Mouse (Mus musculus) neural tube, embryonic 12.5 days (tissue): ENCODE data around the gene Dnmt3l. TPM values are rescaled to one million over a fixed set of nuclear protein-coding genes. Genes with fewer than 3 reads are reported as not detected.
"Not testable (repeated sequence)": the region's sequence is repeated elsewhere in the genome, so short reads cannot be mapped to it uniquely, and the experiment has no call there.

Source experiments
- ATAC-seq: fragments of 200-750 bp; cut with Nextera tagmentation; 2 replicates; pipeline ENCODE4 v1.8.0; 2017; ENCODE audit warnings: low read depth, mild to moderate bottlenecking, moderate TSS enrichment, moderate library complexity; ENCODE audit not compliant: low FRiP score
- H3K27ac ChIP-seq: fragments of 300-500 bp; sonication (generic); 2 replicates; pipeline ENCODE4 v1.5.1; 2016
- H3K27me3 ChIP-seq: fragments of 300-500 bp; sonication (generic); replicated peaks from 2 replicates; pipeline ENCODE4 v1.6.1; 2016; ENCODE audit warnings: mild to moderate bottlenecking
- H3K36me3 ChIP-seq: fragments of 300-500 bp; sonication (generic); 2 replicates; pipeline ENCODE4 v1.6.1; 2016; ENCODE audit warnings: mild to moderate bottlenecking
- H3K4me1 ChIP-seq: fragments of 300-500 bp; sonication (generic); 2 replicates; pipeline ENCODE4 v1.6.1; 2016
- H3K4me2 ChIP-seq: fragments of 300-500 bp; sonication (generic); replicated peaks from 2 replicates; pipeline ENCODE4 v1.6.1; 2016; ENCODE audit warnings: mild to moderate bottlenecking
- H3K4me3 ChIP-seq: fragments of 300-500 bp; sonication (generic); 2 replicates; pipeline ENCODE4 v1.5.1; 2016
- H3K9ac ChIP-seq: fragments of 300-500 bp; sonication (generic); 2 replicates; pipeline ENCODE4 v1.6.1; 2016; ENCODE audit warnings: mild to moderate bottlenecking
- H3K9me3 ChIP-seq: fragments of 300-500 bp; sonication (generic); 2 replicates; pipeline ENCODE4 v1.6.1; 2016; ENCODE audit warnings: mild to moderate bottlenecking
- WGBS: fragments of 180-500 bp; shearing (Covaris S2); methylation state at CpG from one replicate; pipeline ENCODE4 v1.1.7; 2016; 5-methylcytosine and 5-hydroxymethylcytosine counted together
- polyA plus RNA-seq: library from polyadenylated mRNA; unstranded; fragments of >200 nt; fragmentation: Nextera tagmentation; extraction: Ambion mirVana; gene quantifications from 2 replicates; pipeline ENCODE4 v1.2.1, GENCODE M21; 2016

Dnmt3l gene
- polyA plus RNA-seq, 1 experiment from 2014 or later = not detected

DNA sequence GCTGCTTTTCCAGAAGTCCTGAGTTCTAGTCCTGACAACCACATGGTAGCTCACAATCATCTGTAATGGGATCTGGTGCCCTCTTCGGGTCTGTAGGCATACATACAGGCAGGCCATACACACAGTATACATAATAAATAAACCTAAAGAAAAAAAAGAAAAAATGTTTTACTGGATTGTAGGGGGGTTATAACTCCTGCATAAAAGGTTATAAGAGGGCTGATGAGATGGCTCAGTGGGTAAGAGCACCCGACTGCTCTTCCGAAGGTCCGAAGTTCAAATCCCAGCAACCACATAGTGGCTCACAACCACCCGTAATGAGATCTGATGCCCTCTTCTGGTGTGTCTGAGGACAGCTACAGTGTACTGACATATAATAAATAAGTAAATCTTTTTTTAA lies 30.6 kb upstream of the Dnmt3l start:
- 91% methylated on average over 5 of the region's 5 CpGs for WGBS

DNA sequence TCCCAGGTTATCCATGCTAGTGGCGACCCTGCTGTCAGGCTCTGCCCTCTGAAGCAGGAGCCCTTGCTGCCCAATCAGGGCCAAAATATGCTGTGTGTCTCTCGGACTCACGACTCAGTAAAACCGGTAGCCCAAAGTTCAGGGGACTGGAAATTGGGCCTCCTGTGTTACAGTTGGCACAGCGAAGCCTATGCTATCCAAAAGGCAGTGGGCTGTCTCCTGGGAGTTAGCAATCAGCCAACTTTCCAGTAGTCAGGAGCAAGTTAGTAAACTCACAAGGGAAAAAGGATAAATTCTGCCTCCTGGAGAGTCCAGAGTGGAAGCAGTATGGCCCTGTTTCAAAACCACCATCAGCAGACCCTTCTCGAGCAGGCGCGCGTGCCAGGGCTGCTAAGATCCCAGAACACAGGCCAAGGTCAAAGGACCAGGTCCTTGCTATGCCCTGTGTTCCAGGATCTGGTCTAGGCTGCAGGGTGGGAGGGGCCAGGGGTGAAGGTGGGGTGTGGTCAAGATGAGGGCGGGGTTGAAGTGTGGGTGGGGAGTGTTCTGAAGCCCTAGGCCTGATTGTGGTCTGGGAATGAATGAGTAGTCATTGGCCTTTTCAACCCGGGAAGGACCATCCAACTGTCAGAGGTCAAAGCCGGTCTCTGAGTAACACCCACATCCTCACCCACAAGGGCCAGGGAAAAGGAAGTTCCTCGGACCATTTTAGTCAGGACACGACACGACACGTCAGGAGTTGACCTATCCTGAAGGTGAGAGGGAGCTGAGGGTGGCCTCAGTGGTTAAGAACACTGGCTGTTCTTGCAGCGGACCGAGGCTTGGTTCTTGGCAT lies 28.9 kb upstream of the Dnmt3l start:
- Histone ChIP-seq H3K9ac (no peak overlapping the region), H3K36me3 (no peaks in the 10 kb centered on the region), H3K4me3 (no peak overlapping the region), H3K9me3 (no peaks in the 10 kb centered on the region), H3K27ac (no peak overlapping the region), H3K4me1 (peaks cover 11% of the 10 kb centered on the region), H3K27me3 (no peaks in the 10 kb centered on the region), H3K4me2 (no peak overlapping the region)
- no peak for ATAC-seq
- WGBS = 91% methylated on average over 18 of the region's 18 CpGs

More for the DNA sequence above, 30.6 kb upstream of the Dnmt3l start:
- H3K27me3 ChIP-seq, H3K4me3 ChIP-seq, H3K27ac ChIP-seq, H3K36me3 ChIP-seq, H3K9me3 ChIP-seq, H3K4me2 ChIP-seq, ATAC-seq, H3K9ac ChIP-seq: not testable (repeated sequence)
- H3K4me1 ChIP-seq = peaks cover 27% of the 10 kb centered on the region

DNA sequence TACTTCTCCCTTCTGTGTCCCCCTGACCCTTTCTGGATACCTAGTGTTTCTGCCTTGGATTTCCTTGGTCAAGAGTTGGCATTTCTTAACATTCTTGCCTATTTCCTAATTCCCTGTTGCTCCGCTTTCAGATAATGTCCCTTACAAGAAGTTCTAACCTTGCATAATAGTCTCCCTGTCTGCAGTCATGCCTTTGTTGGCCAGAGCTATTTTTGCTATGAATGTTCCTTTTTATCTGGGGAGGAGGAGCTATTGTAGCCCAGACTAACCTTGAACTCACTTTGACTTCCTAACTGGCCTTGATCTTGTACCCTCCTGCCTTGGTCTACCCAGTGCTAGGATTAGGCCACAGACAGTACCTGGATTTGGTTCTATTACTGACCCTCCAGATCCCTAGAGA lies 26.3 kb upstream of the Dnmt3l start:
- Histone ChIP-seq H3K4me2 (no peak overlapping the region), H3K27ac (no peak overlapping the region), H3K4me1 (no peaks in the 10 kb centered on the region), H3K9me3 (no peaks in the 10 kb centered on the region), H3K9ac (no peak overlapping the region), H3K4me3 (no peak overlapping the region), H3K36me3 (no peaks in the 10 kb centered on the region), H3K27me3 (no peaks in the 10 kb centered on the region)
- ATAC-seq = no peak
- WGBS = 84% methylated on average over 1 of the region's 1 CpGs

DNA sequence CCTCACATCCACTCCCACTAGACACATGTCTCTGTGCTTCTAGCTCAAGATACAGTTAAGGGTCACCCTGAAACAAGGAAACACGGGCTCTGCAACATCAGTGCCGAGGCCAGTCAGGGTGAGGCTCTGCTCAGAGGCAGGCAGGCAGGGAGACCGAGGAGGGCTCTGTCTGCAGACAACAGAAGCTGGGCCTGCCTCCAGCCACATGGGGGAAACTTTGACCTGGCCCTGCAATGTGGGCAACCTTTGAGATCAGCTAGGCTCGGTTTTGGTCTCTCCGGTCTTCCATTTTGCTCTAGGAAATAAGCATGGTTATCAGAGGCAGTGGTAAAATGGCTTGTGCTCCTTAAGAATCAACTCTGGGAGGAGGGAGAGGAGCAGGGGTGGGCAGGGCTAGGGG lies 25.4 kb upstream of the Dnmt3l start:
- H3K27me3 ChIP-seq = no peaks in the 10 kb centered on the region
- no peak overlapping the region for H3K4me3 ChIP-seq
- no peaks in the 10 kb centered on the region for H3K36me3 ChIP-seq
- no peak overlapping the region for H3K4me2 ChIP-seq
- H3K9me3 ChIP-seq = no peaks in the 10 kb centered on the region
- no peak overlapping the region for H3K9ac ChIP-seq
- no peak overlapping the region for H3K27ac ChIP-seq
- 55% methylated on average over 5 of the region's 5 CpGs for WGBS
- no peaks in the 10 kb centered on the region for H3K4me1 ChIP-seq
- no peak for ATAC-seq

DNA sequence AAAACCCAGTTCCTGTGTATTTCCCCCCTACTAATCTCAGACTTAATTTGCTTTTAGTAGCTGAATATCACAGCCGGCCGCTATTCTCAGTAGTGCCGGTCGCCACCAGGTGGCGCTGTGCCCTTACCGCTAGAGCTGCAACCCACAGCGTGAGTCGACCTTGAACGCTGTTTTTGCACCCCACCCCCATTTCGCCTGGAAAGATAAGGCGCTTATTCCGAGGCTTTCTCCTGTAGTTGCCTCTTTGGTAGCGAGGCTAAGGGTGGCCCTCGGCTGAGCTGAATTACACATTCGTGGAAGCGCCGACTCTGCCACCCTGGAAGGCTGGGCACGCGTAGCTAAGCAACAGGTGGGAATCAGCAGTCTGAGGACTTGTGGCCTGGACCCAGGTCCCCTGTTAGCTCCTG lies 22.9 kb upstream of the Dnmt3l start:
- Histone ChIP-seq H3K27ac (no peak overlapping the region), H3K4me2 (peak overlapping the region; percentile 50), H3K9me3 (no peaks in the 10 kb centered on the region), H3K27me3 (no peaks in the 10 kb centered on the region), H3K36me3 (no peaks in the 10 kb centered on the region), H3K9ac (no peak overlapping the region), H3K4me3 (no peak overlapping the region), H3K4me1 (no peaks in the 10 kb centered on the region)
- WGBS = 14% methylated on average over 19 of the region's 19 CpGs
- ATAC-seq = peak; percentile 65

DNA sequence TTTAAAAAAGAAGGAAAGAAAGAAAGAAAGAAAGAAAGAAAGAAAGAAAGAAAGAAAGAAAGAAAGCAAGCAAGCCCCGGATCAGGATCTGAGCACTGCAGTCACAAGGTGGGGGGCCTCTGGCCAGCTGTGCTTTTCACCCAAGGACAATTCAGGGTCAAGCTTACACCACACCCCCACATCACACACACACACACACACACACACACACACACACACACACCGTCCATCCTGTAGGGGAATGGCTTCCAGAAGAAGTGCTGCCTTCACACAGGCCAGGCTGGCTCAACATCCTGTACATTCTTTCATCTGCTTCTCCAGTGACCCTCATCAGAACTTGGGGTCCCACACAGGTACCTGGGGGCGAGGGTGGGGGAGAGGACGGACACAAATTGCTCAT lies 22.5 kb upstream of the Dnmt3l start:
- no peak overlapping the region for H3K4me3 ChIP-seq
- 79% methylated on average over 4 of the region's 4 CpGs for WGBS

DNA sequence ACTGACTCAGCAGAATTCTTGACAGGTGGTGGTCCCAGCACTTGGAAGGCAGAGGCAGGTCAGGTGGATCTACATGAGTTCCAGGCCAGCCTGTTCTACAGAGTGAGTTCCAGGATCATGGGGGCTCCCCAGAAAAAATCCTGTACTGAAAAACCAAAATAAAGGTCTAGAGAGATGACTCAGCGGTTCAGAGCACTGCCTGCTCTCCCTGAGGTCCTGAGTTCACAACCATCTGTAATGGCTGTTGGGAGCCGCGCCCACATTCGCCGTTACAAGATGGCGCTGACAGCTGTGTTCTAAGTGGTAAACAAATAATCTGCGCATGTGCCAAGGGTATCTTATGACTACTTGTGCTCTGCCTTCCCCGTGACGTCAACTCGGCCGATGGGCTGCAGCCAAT lies 21.8 kb upstream of the Dnmt3l start:
- not testable (repeated sequence) for H3K4me3 ChIP-seq, H3K36me3 ChIP-seq, H3K27me3 ChIP-seq, H3K4me1 ChIP-seq, H3K4me2 ChIP-seq, ATAC-seq, H3K9ac ChIP-seq, H3K9me3 ChIP-seq, H3K27ac ChIP-seq
- 95% methylated on average over 7 of the region's 11 CpGs for WGBS

More for the DNA sequence above, 22.5 kb upstream of the Dnmt3l start:
- H3K9me3 ChIP-seq = no peaks in the 10 kb centered on the region
- no peak overlapping the region for H3K27ac ChIP-seq
- H3K36me3 ChIP-seq = no peaks in the 10 kb centered on the region
- H3K4me2 ChIP-seq = no peak overlapping the region
- no peaks in the 10 kb centered on the region for H3K27me3 ChIP-seq
- no peaks in the 10 kb centered on the region for H3K4me1 ChIP-seq
- H3K9ac ChIP-seq = no peak overlapping the region
- no peak for ATAC-seq

DNA sequence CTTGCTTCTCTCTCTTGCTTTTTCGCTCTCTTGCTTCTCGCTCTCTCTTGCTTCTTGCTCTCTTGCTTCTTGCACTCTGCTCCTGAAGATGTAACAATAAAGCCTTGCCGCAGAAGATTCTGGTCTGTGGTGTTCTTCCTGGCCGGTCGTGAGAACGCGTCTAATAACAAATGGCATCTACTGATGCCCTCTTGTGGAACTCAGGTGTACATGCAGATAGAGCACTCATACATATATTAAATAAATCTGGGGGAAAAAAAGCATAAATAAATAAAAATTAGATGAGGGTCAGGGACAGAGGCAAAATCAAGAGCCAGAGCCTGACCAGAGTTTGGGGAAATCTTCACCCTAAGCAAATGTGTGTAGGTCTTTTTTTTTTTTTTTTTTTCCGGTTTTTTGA lies 16.3 kb upstream of the Dnmt3l start:
- H3K9me3 ChIP-seq, H3K4me1 ChIP-seq, H3K4me2 ChIP-seq, H3K4me3 ChIP-seq, H3K9ac ChIP-seq, ATAC-seq, H3K27me3 ChIP-seq, H3K36me3 ChIP-seq, H3K27ac ChIP-seq: not testable (repeated sequence)
- 72% methylated on average over 6 of the region's 8 CpGs for WGBS

DNA sequence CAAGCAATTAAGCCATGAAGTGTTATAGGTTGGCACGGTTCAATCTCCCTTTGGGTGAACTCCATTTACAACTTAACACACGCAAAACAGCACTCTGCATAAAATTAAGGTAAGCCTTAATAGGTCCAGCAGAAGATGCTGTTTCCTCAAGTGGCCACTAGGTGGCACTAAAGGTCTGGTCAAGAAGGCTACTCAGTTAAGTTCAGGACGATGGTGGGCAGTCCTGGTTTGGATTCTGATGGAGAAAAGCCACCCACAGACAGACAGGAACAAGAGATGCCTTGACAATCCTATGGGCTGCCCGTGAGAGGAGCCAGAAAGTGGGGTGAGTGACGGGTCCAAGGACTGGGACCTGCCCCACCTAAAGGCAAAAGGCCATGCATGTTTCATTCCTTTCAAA lies 13.6 kb upstream of the Dnmt3l start:
- Histone ChIP-seq H3K4me1 (no peaks in the 10 kb centered on the region), H3K9ac (no peak overlapping the region), H3K36me3 (no peaks in the 10 kb centered on the region), H3K27me3 (no peaks in the 10 kb centered on the region), H3K27ac (no peak overlapping the region), H3K4me2 (no peak overlapping the region), H3K9me3 (no peaks in the 10 kb centered on the region), H3K4me3 (no peak overlapping the region)
- 0 out of 2 replicates have a peak, but pooled peaks have one; percentile 29 for ATAC-seq
- WGBS = 6% methylated on average over 5 of the region's 5 CpGs

DNA sequence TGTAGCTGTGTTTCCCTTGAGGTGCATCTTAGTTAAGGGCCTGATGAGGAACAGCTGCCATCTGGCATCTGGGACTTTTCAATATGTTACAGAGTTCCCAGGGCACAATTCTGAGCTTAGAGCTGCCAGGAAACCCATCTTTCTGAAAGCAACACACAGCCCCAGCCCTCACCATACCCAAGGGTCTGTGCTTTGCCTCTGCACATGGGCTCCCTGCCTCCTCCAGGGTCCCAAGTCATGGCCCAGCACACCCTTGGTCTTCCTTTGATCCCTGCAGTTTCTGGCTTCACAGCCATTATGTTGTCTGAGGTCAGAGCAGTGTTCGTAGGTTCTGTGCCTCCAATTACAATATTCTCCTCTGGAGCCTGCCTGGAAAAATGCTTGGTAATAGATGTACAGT lies 12.7 kb upstream of the Dnmt3l start:
- no peaks in the 10 kb centered on the region for H3K4me1 ChIP-seq
- 85% methylated on average over 1 of the region's 1 CpGs for WGBS
- no peak for ATAC-seq

DNA sequence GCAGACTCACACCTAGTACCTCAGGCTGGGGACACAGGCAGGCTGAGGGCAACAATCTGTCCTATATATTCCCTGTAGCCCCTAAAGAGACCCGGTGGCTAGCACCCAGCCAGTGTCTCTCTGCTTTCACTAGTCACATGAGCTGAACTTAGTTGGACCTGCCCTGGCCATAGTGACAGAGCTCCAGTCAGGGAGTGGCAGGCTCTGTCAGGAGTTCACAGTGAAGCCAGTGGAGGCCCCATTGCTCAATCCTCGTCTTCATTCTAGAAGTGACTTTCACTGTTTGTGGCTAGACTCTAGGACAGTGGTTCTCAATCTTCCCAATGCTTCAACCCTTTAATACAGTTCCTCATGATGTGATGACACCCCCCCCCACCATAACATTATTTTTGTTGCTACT lies 9.8 kb upstream of the Dnmt3l start:
- Histone ChIP-seq H3K9me3 (no peaks in the 10 kb centered on the region), H3K36me3 (no peaks in the 10 kb centered on the region), H3K27me3 (no peaks in the 10 kb centered on the region), H3K27ac (no peak overlapping the region), H3K4me2 (no peak overlapping the region), H3K4me3 (no peak overlapping the region), H3K4me1 (no peaks in the 10 kb centered on the region), H3K9ac (no peak overlapping the region)
- WGBS = 88% methylated on average over 2 of the region's 2 CpGs
- no peak for ATAC-seq

More for the DNA sequence above, 12.7 kb upstream of the Dnmt3l start:
- Histone ChIP-seq H3K36me3 (no peaks in the 10 kb centered on the region), H3K27ac (no peak overlapping the region), H3K9me3 (no peaks in the 10 kb centered on the region), H3K4me3 (no peak overlapping the region), H3K9ac (no peak overlapping the region), H3K27me3 (no peaks in the 10 kb centered on the region), H3K4me2 (no peak overlapping the region)

DNA sequence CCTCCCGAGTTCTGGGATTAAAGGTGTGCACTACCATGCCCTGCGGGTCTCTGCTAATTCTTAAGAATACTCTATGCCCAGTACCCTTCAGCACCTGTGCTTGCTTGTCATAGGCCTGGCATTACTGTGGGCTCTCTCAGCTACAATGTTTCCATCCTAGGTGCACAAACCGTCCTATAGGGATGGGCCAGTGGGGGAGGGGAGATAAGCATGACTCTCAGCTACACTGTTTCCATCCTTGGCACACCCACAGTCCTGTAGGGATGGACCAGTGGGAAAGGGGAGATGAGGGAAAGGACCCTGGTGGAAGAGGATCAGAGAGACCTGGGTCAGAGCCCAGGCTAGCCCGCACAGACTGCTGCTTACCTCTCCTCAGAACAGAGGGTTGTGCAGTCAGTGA lies 4.6 kb upstream of the Dnmt3l start:
- Histone ChIP-seq H3K9ac (no peak overlapping the region), H3K4me2 (no peak overlapping the region), H3K4me1 (no peaks in the 10 kb centered on the region), H3K27ac (no peak overlapping the region), H3K27me3 (no peaks in the 10 kb centered on the region), H3K36me3 (no peaks in the 10 kb centered on the region), H3K4me3 (no peak overlapping the region), H3K9me3 (no peaks in the 10 kb centered on the region)
- WGBS = 85% methylated on average over 4 of the region's 4 CpGs
- ATAC-seq = no peak

DNA sequence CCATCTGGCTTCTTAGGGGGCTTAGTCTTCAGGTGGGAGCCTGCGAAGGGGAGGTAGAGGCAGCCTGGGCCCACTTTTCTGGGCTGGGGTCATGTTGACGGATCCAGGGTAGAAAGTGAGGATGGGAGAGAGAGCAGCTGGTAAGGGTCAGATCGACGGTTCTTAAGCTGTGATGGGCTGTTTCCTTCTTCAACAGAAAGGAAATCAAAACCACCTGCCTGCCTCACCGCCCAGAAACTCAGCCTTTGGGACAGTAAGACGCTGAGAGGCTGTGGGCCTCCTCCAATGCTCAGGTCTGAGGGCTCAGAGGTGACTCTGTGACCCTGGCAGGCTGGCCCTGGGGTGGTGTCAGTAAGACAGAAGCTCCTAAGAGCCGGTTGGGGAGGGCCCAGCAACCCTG lies 349 bp downstream of the Dnmt3l start:
- H3K27ac ChIP-seq = no peak overlapping the region
- 0 out of 2 replicates have a peak, but pooled peaks cover 6% of the 10 kb centered on the region for H3K4me1 ChIP-seq
- ATAC-seq = no peak
- H3K4me3 ChIP-seq = no peak overlapping the region
- no peak overlapping the region for H3K9ac ChIP-seq
- no peaks in the 10 kb centered on the region for H3K9me3 ChIP-seq
- H3K4me2 ChIP-seq = no peak overlapping the region
- H3K27me3 ChIP-seq = no peaks in the 10 kb centered on the region
- H3K36me3 ChIP-seq = no peaks in the 10 kb centered on the region
- WGBS = 84% methylated on average over 7 of the region's 7 CpGs
